Mouse (Mus musculus) megakaryocyte, embryonic 14.5 days (primary cell): ENCODE data around the gene Gm7903. TPM values are rescaled to one million over a fixed set of nuclear protein-coding genes. Genes with fewer than 3 reads are reported as not detected.
"Not testable (repeated sequence)": the region's sequence is repeated elsewhere in the genome, so short reads cannot be mapped to it uniquely, and the experiment has no call there.

Experiments
- H3K27me3 ChIP-seq: replicated peaks from 2 replicates; pipeline ENCODE3; 2012; ENCODE audit warnings: inconsistent platforms
- H3K36me3 ChIP-seq: replicated peaks from 2 replicates; pipeline ENCODE3; 2012; ENCODE audit warnings: low read length, inconsistent platforms, mixed read lengths
- H3K4me1 ChIP-seq: 2 replicates; pipeline ENCODE4 v1.6.1; 2012; ENCODE audit warnings: inconsistent platforms
- H3K4me3 ChIP-seq: replicated peaks from 2 replicates; pipeline ENCODE3; 2012; ENCODE audit warnings: moderate library complexity, mild to moderate bottlenecking, inconsistent platforms
- H3K9me3 ChIP-seq: 2 replicates; pipeline ENCODE4 v1.6.1; 2012; ENCODE audit warnings: inconsistent platforms
- polyA plus RNA-seq: library from polyadenylated mRNA; stranded (reverse); fragments of >175 nt; gene quantifications from 2 replicates; pipeline ENCODE4 v1.2.3, GENCODE M21; 2012; ENCODE audit warnings: low replicate concordance; ENCODE audit not compliant: insufficient read depth

The Gm7903 gene
- polyA plus RNA-seq, result not detected in 2 replicates

DNA sequence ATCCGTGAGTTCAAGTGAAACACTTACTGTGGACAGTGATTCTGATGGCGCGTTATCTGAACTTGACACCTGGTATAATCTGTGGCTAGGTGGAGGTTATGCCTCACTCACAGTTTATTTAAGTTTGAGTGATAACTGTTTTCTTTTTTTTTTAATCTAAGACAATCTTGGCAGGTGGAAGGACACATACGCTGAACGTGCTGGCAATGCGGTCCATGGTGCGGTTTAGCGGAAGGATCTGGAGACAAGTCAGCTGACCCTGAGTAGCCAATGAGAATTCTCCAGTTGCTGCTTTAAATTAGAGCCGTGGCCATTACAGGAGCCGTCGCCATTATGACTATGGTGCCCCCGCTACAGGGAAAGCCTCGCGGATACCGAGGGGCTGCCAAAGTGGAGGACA is at the start of gene Gm7903:
Gene Gm7903 (plus strand): TSS at position 301 of the 400 bp plus-strand sequence.
- H3K27me3 ChIP-seq, H3K9me3 ChIP-seq, H3K36me3 ChIP-seq, H3K4me1 ChIP-seq, H3K4me3 ChIP-seq: not testable (repeated sequence)

DNA sequence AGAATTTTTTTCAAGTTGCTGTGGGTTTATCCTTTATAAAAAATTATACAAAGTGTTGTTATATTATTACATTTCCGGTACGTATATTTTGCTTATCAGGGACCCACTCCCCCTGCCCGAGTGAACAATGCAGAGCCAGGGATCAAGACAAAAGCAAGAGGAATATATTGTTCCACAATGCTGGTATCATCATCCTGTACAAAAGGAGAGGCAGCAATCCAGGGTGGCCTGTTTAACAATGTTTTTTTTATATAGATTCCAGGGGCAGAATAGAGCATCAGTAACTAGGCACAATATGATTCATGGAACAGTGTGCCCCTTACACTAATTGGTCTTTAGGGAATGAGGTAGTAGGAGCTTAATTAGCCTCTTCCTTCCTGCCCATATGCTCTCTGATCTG is 30.1 kb upstream of the Gm7903 start:
- H3K4me1 ChIP-seq, H3K27me3 ChIP-seq, H3K36me3 ChIP-seq, H3K4me3 ChIP-seq, H3K9me3 ChIP-seq: not testable (repeated sequence)

DNA sequence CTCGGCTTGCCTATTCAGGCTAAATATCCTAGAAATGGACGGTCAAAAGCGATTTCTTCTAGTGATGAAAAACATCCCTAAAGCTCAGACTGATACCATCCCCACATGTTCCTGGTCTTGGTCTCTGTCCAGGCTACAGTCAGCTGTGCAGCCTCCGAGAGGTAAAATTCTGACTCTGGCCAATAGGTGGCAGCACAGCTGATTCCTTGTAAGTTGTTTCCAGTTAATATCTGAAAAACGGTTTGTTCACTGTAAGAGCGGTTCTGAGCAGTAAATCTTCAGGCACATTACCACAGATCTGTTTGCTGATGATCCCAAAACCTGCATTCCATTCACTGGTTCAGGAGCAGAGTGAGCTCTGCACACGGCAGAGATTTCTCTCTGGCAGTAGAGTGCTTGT is 12.4 kb upstream of the Gm7903 start:
- H3K27me3 ChIP-seq, H3K9me3 ChIP-seq, H3K36me3 ChIP-seq, H3K4me3 ChIP-seq, H3K4me1 ChIP-seq: not testable (repeated sequence)

DNA sequence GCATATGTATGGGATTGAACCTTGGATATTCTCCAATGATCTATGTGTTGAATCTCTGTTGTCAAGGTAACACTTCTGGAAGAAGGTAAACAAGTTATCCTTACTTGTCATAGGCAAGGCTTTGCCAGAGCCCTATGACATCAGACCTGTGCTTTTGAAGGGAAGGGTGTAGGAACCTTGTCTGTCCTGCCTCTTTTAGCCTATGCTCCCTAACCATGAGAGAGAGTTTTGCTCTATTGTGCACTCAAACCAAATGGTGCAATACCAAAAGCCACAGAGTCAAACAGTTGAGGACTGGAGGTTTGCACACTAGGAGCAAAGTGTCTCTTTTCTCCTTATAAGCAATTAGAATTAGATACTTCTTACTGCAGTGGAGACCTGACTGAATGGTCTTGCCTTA is 11.8 kb upstream of the Gm7903 start:
- H3K4me3 ChIP-seq, H3K4me1 ChIP-seq, H3K9me3 ChIP-seq, H3K27me3 ChIP-seq, H3K36me3 ChIP-seq: not testable (repeated sequence)

DNA sequence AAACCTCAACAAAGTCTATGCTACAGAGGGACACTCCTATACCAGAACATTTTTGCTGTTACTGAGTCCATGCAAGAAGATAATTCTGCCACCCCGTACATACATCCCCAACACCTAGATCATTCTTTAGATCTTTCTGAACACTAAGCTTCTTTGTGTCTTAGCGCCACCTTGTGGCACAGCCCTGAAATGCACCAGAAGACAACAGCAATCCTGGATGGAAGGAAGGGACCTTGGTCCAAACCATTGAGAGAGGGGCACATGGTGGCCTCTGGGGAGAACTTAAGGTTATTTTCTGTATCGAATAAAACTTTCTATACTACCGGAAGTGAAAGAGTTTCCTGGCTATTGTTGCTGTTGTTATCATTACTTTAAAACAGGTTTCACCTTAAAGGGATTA is 11.2 kb upstream of the Gm7903 start:
- H3K4me1 ChIP-seq, H3K9me3 ChIP-seq, H3K36me3 ChIP-seq, H3K27me3 ChIP-seq, H3K4me3 ChIP-seq: not testable (repeated sequence)

DNA sequence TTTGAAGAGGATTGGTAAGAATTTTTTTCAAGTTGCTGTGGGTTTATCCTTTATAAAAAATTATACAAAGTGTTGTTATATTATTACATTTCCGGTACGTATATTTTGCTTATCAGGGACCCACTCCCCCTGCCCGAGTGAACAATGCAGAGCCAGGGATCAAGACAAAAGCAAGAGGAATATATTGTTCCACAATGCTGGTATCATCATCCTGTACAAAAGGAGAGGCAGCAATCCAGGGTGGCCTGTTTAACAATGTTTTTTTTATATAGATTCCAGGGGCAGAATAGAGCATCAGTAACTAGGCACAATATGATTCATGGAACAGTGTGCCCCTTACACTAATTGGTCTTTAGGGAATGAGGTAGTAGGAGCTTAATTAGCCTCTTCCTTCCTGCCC is 30.5 kb downstream of the Gm7903 start:
- H3K9me3 ChIP-seq, H3K27me3 ChIP-seq, H3K36me3 ChIP-seq, H3K4me3 ChIP-seq, H3K4me1 ChIP-seq: not testable (repeated sequence)

DNA sequence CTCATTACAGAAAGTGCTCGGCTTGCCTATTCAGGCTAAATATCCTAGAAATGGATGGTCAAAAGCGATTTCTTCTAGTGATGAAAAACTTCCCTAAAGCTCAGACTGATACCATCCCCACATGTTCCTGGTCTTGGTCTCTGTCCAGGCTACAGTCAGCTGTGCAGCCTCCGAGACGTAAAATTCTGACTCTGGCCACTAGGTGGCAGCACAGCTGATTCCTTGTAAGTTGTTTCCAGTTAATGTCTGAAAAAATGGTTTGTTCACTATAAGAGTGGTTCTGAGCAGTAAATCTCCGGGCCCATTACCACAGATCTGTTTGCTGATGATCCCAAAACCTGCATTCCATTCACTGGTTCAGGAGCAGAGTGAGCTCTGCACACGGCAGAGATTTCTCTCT is 48.3 kb downstream of the Gm7903 start:
- H3K27me3 ChIP-seq, H3K4me3 ChIP-seq, H3K36me3 ChIP-seq, H3K9me3 ChIP-seq, H3K4me1 ChIP-seq: not testable (repeated sequence)

DNA sequence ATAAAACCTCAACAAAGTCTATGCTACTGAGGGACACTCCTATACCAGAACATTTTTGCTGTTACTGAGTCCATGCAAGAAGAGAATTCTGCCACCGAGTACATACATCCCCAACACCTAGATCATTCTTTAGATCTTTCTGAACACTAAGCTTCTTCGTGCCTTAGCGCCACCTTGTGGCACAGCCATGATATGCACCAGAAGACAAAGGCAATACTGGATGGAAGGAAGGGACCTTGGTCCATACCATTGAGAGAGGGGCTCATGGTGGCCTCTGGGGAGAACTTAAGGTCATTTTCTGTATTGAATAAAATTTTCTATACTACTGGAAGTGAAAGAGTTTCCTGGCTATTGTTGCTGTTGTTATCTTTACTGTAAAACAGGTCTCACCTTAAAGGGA is 49.5 kb downstream of the Gm7903 start:
- H3K27me3 ChIP-seq, H3K4me1 ChIP-seq, H3K36me3 ChIP-seq, H3K9me3 ChIP-seq, H3K4me3 ChIP-seq: not testable (repeated sequence)

Other genes with a start within 250 kb of the Gm7903 start
- not detected in 2 replicates for gene Tceal6, start 223.1 kb upstream of the Gm7903 start, polyA plus RNA-seq
- not detected in 2 replicates for gene Pramel3, start 131.5 kb upstream of the Gm7903 start, polyA plus RNA-seq
- not detected in 2 replicates for gene Gm5128, start 60.6 kb upstream of the Gm7903 start, polyA plus RNA-seq
- gene AV320801, start 60.8 kb downstream of the Gm7903 start, polyA plus RNA-seq, result not detected in 2 replicates
- not detected in 2 replicates for gene Nxf7, start 164.9 kb downstream of the Gm7903 start, polyA plus RNA-seq
- not detected in 2 replicates for gene Prame, start 193.9 kb downstream of the Gm7903 start, polyA plus RNA-seq